Mouse (Mus musculus): ENCODE measurements around the gene Slc25a30. TPM values are rescaled to one million over a fixed set of nuclear protein-coding genes. Genes with fewer than 3 reads are reported as not detected.

Gene Slc25a30
- polyA plus RNA-seq, 1 experiment: 6.0 TPM

GRCm38 (mm10) chr14:75728111-75728510 lies 58.7 kb downstream of the Slc25a30 start:
- H3K36me3 ChIP-seq (ENCODE audit: control insufficient read depth, insufficient read depth, low read length): peaks cover 39% of the 10 kb centered on the region
- TF ChIP-seq CTCF (IDR thresholded peaks at IDR 0.05; ENCODE audit: extremely low read depth, insufficient read depth, insufficient read length, insufficient replicate concordance): no peak
- 92% methylated on average over 5 of the region's 5 CpGs for WGBS

GRCm38 (mm10) chr14:75727046-75727445 lies 59.8 kb downstream of the Slc25a30 start:
- no peaks in the 10 kb centered on the region for H3K4me1 ChIP-seq (ENCODE audit: control insufficient read depth, insufficient read depth, insufficient read length)
- H3K27ac ChIP-seq (ENCODE audit: insufficient read depth, low read length): no peak overlapping the region
- 69% methylated on average over 4 of the region's 4 CpGs for WGBS
- no peak overlapping the region for H3K4me3 ChIP-seq (ENCODE audit: extremely low read depth, insufficient read depth, insufficient read length)
- H3K27me3 ChIP-seq (ENCODE audit: control insufficient read depth, insufficient read depth, low read length): no peaks in the 10 kb centered on the region
- TF ChIP-seq CTCF (IDR thresholded peaks at IDR 0.05; ENCODE audit: extremely low read depth, insufficient read depth, insufficient read length, insufficient replicate concordance) (no peak), POLR2A (IDR thresholded peaks at IDR 0.05; ENCODE audit: low read depth, low read length) (no peak)
- no peak for DNase-seq (ENCODE audit: low read depth in 1 of 2, low spot score in 2 of 2)
- peaks cover 34% of the 10 kb centered on the region for H3K36me3 ChIP-seq (ENCODE audit: control insufficient read depth, insufficient read depth, low read length)

More at GRCm38 (mm10) chr14:75728111-75728510, 58.7 kb downstream of the Slc25a30 start:
- H3K27me3 ChIP-seq (ENCODE audit: control insufficient read depth, insufficient read depth, low read length): no peaks in the 10 kb centered on the region
- H3K27ac ChIP-seq (ENCODE audit: insufficient read depth, low read length): no peak overlapping the region
- DNase-seq (ENCODE audit: low read depth in 1 of 2, low spot score in 2 of 2): no peak
- no peak overlapping the region for H3K4me3 ChIP-seq (ENCODE audit: extremely low read depth, insufficient read depth, insufficient read length)
- H3K4me1 ChIP-seq (ENCODE audit: control insufficient read depth, insufficient read depth, insufficient read length): no peaks in the 10 kb centered on the region

- no peaks in the 10 kb centered on the region for H3K27me3 ChIP-seq (ENCODE audit: control insufficient read depth, insufficient read depth, low read length)
- H3K4me3 ChIP-seq (ENCODE audit: extremely low read depth, insufficient read depth, insufficient read length): no peak overlapping the region
- no peak overlapping the region for H3K27ac ChIP-seq (ENCODE audit: insufficient read depth, low read length)
- 97% methylated on average over 2 of the region's 2 CpGs for WGBS
- H3K4me1 ChIP-seq (ENCODE audit: control insufficient read depth, insufficient read depth, insufficient read length): no peaks in the 10 kb centered on the region
- peaks cover 34% of the 10 kb centered on the region for H3K36me3 ChIP-seq (ENCODE audit: control insufficient read depth, insufficient read depth, low read length)
- no peak for DNase-seq (ENCODE audit: low read depth in 1 of 2, low spot score in 2 of 2)
- TF ChIP-seq CTCF (IDR thresholded peaks at IDR 0.05; ENCODE audit: extremely low read depth, insufficient read depth, insufficient read length, insufficient replicate concordance) (no peak), POLR2A (IDR thresholded peaks at IDR 0.05; ENCODE audit: low read depth, low read length) (no peak)
Measured at GRCm38 (mm10) chr14:75722816-75723215, 64.0 kb downstream of the Slc25a30 start.

GRCm38 (mm10) chr14:75721977-75722563 lies 64.8 kb downstream of the Slc25a30 start:
- peak; percentile 30 to 35 for DNase-seq (ENCODE audit: low read depth in 1 of 2, low spot score in 2 of 2)
- peaks cover 34% of the 10 kb centered on the region for H3K36me3 ChIP-seq (ENCODE audit: control insufficient read depth, insufficient read depth, low read length)

GRCm38 (mm10) chr14:75720121-75720520 lies 66.7 kb downstream of the Slc25a30 start:
- Histone ChIP-seq H3K4me3 (ENCODE audit: extremely low read depth, insufficient read depth, insufficient read length) (no peak overlapping the region), H3K4me1 (ENCODE audit: control insufficient read depth, insufficient read depth, insufficient read length) (no peaks in the 10 kb centered on the region), H3K27ac (ENCODE audit: insufficient read depth, low read length) (no peak overlapping the region), H3K27me3 (ENCODE audit: control insufficient read depth, insufficient read depth, low read length) (no peaks in the 10 kb centered on the region), H3K36me3 (ENCODE audit: control insufficient read depth, insufficient read depth, low read length) (peaks cover 43% of the 10 kb centered on the region)
- DNase-seq (ENCODE audit: low read depth in 1 of 2, low spot score in 2 of 2): no peak
- TF ChIP-seq CTCF (IDR thresholded peaks at IDR 0.05; ENCODE audit: extremely low read depth, insufficient read depth, insufficient read length, insufficient replicate concordance): no peak
- no peak for TF ChIP-seq POLR2A (IDR thresholded peaks at IDR 0.05; ENCODE audit: low read depth, low read length)
- 92% methylated on average over 5 of the region's 5 CpGs for WGBS

More at GRCm38 (mm10) chr14:75721977-75722563, 64.8 kb downstream of the Slc25a30 start:
- Histone ChIP-seq H3K4me1 (ENCODE audit: control insufficient read depth, insufficient read depth, insufficient read length) (no peaks in the 10 kb centered on the region), H3K27me3 (ENCODE audit: control insufficient read depth, insufficient read depth, low read length) (no peaks in the 10 kb centered on the region), H3K4me3 (ENCODE audit: extremely low read depth, insufficient read depth, insufficient read length) (no peak overlapping the region), H3K27ac (ENCODE audit: insufficient read depth, low read length) (no peak overlapping the region)
- 56% methylated on average over 12 of the region's 12 CpGs for WGBS
- TF ChIP-seq CTCF (IDR thresholded peaks at IDR 0.05; ENCODE audit: extremely low read depth, insufficient read depth, insufficient read length, insufficient replicate concordance) (peak; percentile 40; the same call in 1 of the 2 replicates), POLR2A (IDR thresholded peaks at IDR 0.05; ENCODE audit: low read depth, low read length) (no peak)

GRCm38 (mm10) chr14:75716410-75716809 lies 70.4 kb downstream of the Slc25a30 start:
- WGBS: 94% methylated on average over 4 of the region's 4 CpGs
- Histone ChIP-seq H3K27me3 (ENCODE audit: control insufficient read depth, insufficient read depth, low read length) (no peaks in the 10 kb centered on the region), H3K36me3 (ENCODE audit: control insufficient read depth, insufficient read depth, low read length) (peaks cover 47% of the 10 kb centered on the region), H3K4me3 (ENCODE audit: extremely low read depth, insufficient read depth, insufficient read length) (no peak overlapping the region), H3K27ac (ENCODE audit: insufficient read depth, low read length) (no peak overlapping the region), H3K4me1 (ENCODE audit: control insufficient read depth, insufficient read depth, insufficient read length) (no peaks in the 10 kb centered on the region)
- DNase-seq (ENCODE audit: low read depth in 1 of 2, low spot score in 2 of 2): no peak
- no peak for TF ChIP-seq CTCF (IDR thresholded peaks at IDR 0.05; ENCODE audit: extremely low read depth, insufficient read depth, insufficient read length, insufficient replicate concordance)
- no peak for TF ChIP-seq POLR2A (IDR thresholded peaks at IDR 0.05; ENCODE audit: low read depth, low read length)

- 85% methylated on average over 4 of the region's 4 CpGs for WGBS
- no peak overlapping the region for H3K4me3 ChIP-seq (ENCODE audit: extremely low read depth, insufficient read depth, insufficient read length)
- TF ChIP-seq POLR2A (IDR thresholded peaks at IDR 0.05; ENCODE audit: low read depth, low read length) (no peak), CTCF (IDR thresholded peaks at IDR 0.05; ENCODE audit: extremely low read depth, insufficient read depth, insufficient read length, insufficient replicate concordance) (no peak)
- H3K36me3 ChIP-seq (ENCODE audit: control insufficient read depth, insufficient read depth, low read length): peaks cover 44% of the 10 kb centered on the region
- H3K27ac ChIP-seq (ENCODE audit: insufficient read depth, low read length): no peak overlapping the region
- H3K4me1 ChIP-seq (ENCODE audit: control insufficient read depth, insufficient read depth, insufficient read length): no peaks in the 10 kb centered on the region
- no peak for DNase-seq (ENCODE audit: low read depth in 1 of 2, low spot score in 2 of 2)
- no peaks in the 10 kb centered on the region for H3K27me3 ChIP-seq (ENCODE audit: control insufficient read depth, insufficient read depth, low read length)
Measured at GRCm38 (mm10) chr14:75713661-75714060, 73.2 kb downstream of the Slc25a30 start.
